Mouse (Mus musculus): ENCODE measurements around the gene Olfr957.

The Olfr957 gene

DNA sequence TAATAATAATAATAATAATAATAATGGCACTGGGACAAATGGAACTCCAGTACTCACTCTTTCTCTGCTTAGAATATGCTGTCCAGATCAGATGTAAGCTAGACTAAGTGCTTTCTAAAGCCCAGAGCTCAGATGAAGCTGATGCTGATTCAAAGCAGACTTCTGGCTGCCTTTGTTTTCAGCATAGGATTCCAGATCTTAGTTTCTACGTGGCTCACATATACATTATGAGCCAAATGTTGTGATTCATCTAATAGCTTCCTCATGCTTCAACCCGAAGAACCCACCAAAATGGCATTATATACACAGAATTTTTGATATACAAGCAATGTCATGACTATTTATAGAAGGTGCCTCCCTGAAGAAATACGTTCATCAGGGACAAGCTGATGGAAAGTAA is at the start of gene Olfr957:
Gene Olfr957, minus strand, starts transcription at position 279 of the 400 bp plus-strand sequence.
- in situ Hi-C loops (cut with MboI; ENCODE audit: low sequenced_read_pairs) = no loop called here

DNA sequence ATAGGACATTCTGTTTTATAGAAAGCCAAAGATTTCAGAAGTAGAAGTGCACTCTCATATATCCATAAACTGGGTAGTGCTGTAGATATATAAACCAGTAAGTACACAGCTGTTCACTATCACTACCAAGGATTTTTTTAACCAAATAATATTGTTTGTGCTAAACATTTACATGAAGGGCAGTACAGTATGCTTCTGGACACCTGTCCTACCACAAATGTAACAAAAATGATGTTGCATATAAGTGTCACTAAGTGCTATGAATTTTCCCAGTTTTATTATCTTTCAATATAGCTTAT is 42.7 kb upstream of the Olfr957 start:
- in situ Hi-C loops (cut with MboI; ENCODE audit: low sequenced_read_pairs) = no loop called here

DNA sequence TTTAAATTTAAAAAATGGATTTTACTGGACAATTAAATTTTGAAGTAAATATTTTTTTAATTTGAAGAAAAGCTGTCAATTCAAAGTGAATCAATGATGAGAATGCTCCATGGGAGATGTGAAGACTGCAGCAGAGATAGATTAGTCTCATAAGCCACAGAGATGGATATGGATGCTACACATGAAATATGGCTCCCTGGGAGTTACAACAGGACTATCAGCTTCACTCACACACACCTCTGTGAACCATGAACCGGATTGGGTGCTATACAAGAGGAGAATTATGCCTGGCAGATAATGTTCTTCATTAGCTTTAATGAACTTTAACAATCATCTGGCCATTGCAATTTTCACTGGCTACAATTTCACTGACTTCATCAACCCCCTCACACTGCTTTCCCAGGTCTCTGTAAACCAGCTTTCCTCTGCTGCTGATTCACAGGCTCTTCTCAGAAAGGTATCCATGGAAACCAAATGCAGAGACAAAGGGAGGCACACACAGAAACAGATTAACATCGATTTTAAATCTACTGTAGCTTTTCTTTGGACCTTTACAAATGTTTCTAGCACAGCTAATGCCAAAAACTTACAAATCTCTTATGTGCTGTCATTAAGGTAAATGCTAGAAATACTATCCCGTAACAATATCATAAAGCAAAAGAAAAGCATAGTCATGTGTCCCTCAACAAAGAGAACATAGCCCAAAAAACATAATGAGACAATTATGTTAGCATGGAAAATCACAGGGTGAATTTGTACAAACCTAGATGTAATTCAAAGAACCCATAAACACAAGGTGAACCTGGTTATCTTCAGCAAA is 42.1 kb upstream of the Olfr957 start:
- in situ Hi-C loops (cut with MboI; ENCODE audit: low sequenced_read_pairs) = no loop called here

DNA sequence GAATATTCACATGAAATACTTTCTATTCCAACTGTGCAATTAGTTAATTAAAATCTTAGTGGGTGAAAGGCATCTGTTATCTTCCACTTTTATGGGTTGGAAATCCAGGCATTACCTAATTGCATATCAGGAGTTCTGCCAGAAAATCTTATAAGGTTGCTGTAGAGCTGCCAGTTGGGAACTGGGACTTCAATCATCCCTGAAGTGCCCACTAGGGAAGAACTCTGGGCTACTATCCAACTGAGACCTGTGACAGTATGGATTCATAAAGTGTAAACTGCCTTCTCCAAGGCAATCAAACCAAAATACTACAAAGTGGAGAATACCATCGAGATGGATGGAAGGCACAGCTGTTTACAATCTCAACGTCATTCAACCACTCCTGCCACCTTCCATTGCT is 38.3 kb upstream of the Olfr957 start, which contains the start of gene Olfr958:
Gene Olfr958, minus strand, starts transcription at position 109 of the 400 bp plus-strand sequence.
- in situ Hi-C loops (cut with MboI; ENCODE audit: low sequenced_read_pairs) = no loop called here

DNA sequence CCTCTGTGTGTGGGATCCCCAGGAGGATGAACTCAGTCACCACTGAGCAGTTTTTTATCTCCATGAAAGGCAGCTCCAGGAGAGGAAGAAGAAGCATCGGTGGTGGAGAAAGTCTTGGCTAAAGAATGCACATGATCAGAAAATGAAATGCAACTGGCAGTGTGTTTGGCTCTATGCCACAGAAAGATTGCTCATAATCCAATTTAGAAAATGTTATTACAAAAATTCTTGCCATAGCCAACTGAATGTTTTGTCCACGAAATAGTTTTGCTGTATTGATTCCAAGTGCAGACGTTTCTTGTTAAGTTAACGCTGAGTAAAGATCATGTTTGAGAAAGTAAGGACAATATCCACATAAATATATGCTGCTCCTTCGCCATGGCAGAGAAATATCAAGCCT is 35.2 kb upstream of the Olfr957 start:
- in situ Hi-C loops (cut with MboI; ENCODE audit: low sequenced_read_pairs) = no loop called here

DNA sequence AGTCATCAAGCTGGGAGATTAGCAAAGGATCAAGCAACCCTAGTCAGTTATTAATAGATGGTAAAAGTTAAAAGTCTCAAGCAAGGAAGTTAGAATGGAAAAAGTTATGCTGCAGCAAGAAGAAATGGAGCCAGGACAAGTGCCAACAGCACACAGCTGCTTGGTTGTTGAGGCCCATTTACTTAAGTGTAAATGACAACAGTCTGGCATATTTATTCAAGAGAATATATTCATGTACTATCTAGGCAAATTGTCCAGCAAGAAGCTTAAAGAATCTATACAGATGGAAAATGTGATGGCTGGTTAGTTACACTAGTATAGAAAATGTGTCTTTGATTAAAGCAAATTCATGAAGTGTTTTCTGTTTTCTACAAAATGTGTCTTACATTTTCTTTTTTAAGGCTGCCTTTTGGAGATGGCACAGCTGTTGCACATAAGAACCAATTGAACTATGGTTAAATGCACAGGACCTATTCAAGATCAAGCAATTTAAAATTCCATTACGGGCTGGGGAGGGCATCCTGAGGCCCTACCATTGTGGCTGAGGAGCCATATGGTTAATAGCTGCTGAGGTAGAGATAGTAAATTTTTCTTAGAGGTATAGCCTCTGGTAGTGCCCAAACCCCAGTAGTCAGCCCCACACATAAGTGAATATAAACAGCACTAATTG is 8.1 kb upstream of the Olfr957 start:
- in situ Hi-C loops (cut with MboI; ENCODE audit: low sequenced_read_pairs) = no loop called here

DNA sequence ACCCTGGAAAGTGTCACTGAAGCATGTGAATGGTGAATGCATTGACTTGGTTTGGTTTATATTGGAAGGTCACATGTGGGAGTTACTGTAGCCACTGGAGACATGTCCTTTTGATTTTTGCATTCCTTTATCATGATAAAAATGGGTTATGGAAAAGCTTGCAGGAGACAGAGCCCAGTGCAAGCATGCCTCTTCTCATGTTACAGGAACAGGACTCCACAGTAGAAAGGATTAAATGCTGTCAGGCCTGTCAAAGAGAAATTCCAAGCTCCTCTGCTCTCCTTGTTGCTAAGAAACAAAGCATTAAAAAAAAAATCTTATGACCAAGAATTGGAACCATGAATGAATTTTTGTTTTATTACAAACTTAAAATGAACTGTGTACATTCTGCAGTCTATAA is 3.0 kb upstream of the Olfr957 start:
- in situ Hi-C loops (cut with MboI; ENCODE audit: low sequenced_read_pairs) = no loop called here

DNA sequence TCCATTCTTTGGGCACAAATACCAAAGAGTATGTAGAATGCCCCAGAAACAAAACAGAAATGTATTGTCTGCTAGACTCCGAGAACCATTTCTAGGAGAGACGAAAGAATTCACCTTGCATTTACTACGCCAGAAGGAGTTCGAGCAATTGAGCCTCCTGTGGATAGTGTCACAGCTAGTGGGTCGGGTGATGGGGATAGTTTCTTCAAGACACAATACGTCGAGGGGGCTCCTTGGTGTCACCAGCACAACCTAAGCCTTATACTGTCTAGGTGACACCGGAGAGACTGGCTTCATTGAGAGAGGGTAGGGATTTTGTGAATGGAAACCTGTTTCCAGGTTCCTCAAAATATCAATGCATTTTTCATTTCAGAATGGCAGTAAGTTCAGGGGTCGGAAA is 6.2 kb downstream of the Olfr957 start:
- in situ Hi-C loops (cut with MboI; ENCODE audit: low sequenced_read_pairs) = no loop called here

DNA sequence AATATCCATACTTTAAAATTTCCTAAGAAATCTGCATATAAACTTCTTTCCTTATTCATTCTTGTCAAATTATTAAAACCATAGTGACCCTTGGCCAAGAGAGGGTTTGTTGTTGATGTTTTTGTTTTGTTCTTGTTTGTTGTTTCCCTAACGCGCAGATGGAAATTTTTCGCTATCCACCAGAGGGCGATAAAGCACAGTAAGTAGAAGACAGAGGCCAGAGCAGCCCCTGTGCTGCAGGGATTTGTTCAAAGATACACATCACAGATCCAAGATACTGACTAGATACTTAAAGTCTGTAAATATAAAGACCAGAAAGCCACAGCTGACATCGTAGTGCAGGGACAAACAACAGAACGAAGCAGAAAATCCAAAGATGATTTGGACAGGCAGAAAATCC is 6.6 kb downstream of the Olfr957 start:
- in situ Hi-C loops (cut with MboI; ENCODE audit: low sequenced_read_pairs) = no loop called here

DNA sequence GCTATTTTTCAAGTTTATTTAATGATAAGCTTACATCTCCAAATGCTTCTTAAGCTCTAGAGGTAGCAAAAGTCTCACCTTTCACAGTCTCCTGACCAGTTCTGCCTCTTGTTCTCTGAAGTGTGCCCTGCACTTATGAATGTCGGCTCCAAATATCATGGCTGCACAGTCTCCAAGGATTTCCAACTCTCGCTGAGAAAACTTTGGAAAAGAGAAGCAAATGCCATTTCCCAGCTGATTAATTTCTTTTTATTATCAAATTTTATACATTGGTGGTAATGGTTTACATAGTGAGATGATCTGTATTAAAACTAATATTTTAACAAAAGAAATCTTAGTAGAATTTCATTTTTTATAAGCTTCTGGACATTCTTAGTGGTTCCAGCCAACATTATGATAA is 21.7 kb downstream of the Olfr957 start, which contains the start of gene Olfr44:
Gene Olfr44, minus strand, starts transcription at position 101 of the 400 bp plus-strand sequence.
- in situ Hi-C loops (cut with MboI; ENCODE audit: low sequenced_read_pairs) = no loop called here

DNA sequence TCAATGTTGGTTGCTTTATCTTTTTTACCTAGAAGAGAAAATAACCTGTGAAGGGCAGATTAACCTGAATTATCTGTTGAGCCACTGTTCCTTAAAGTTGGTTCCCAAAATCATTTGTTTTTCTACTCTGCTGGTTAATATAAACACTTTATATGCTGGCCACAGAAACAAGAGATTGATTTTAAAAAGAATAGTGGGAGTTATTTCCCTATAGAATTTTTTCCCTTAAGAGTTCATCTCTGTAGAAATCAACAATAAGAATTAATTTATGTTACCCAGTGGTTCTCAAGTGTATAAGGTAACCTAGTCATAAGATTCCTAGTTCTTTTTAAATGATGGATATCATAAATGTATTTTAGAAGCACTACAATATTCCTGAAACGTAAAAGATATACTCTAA is 43.8 kb downstream of the Olfr957 start, which contains the start of gene Olfr955:
Gene Olfr955, minus strand, starts transcription at position 101 of the 400 bp plus-strand sequence.
- in situ Hi-C loops (cut with MboI; ENCODE audit: low sequenced_read_pairs) = no loop called here

All from CH12F3 (cell line).